Mouse (Mus musculus) inflammation-experienced regulatory T-cells, adult 16 weeks (primary cell): ENCODE data around the gene Ffar1. TPM values are rescaled to one million over a fixed set of nuclear protein-coding genes. Genes with fewer than 3 reads are reported as not detected.

Source experiments
- polyA plus RNA-seq: library from polyadenylated mRNA; unstranded; fragments of 100-300 nt; shearing (Covaris generic); gene quantifications from one replicate; pipeline ENCODE4 v1.2.1, GENCODE M21; 2017

The Ffar1 gene
- polyA plus RNA-seq = 0.24 TPM

DNA sequence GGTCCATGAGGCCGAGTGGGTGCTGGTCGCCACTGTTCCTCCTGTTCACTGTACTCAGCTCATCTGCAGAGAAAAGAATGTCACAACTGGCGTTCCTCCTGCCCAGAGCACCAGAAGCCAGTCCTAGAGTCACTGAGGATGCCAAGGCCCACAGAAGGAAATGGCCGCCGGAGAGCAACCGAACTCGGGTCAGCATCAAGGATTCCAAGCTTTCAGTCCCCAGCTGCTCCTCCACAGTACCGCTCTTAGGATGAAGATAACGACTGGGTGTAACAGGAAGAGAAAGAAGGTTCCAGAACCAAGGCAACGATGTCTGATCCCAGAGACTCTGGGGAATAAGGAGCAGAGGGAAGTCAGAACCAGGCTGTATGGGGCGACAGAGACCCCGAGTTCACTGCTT, at the start of gene Ffar1:
Gene Ffar1 (minus strand): TSS at position 101 of the 400 bp plus-strand sequence.

DNA sequence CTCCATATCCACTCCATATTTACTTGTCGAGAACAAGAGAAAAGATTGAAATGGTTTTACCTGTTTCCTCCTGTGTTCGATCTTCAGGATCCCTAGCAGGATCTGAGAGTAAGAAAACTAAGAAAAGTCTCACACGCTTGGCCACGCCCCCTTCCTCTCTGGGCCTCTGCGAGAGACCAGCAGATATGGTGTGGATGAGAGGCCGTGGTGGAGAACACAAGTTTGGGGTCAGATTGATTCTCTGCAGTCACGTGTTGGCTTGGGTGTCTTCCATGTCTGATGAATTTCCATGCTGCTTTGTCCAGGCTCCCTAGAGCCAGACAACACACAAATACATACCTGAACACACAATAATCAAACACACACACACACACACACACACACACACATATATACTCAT, 18.8 kb upstream of the Ffar1 start, which contains the start of gene Cd22:
Gene Cd22 (minus strand): TSS at position 167 of the 400 bp plus-strand sequence.

DNA sequence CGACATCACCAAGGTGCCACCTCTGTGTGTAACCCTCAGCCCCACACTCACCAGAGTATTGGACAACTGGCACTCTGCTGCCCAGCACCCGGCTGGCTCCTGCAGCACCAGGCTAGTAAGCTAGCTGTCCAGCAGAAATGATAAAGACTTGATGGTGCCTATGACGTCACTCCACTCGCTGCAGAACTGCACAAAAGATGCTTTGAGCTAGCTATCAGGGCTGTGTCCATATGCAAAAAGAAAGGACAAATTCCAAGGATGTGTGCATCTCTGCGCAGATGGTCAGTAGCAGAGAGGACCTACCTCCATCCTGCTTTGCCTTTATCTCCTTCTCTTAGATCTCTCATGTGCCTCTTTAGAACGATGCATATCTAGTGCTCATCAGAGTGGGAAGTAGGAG, 5.3 kb downstream of the Ffar1 start, which contains the start of gene Ffar3:
Gene Ffar3 (minus strand): TSS at position 101 of the 400 bp plus-strand sequence.

DNA sequence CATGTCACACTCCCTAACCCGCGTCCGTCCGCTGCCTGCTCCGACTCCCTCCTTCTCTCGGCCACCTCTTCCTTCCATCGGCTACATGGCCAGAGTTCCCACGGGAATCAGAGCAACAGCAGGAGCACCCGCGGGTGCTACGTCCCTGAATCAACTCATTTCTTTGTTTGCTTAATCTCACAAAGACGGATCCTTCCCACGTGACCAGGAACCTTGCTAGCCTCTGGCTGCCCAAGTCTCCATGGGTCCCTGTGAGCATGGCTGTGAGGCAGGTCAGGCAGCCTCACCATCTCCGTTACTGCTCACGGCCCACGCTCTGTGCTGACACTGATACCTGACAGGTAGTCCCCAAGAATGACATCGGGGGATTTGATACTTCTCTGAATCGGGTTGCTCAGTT, 37.7 kb downstream of the Ffar1 start, which contains the start of gene Ffar2:
Gene Ffar2 (minus strand): TSS at position 101 of the 400 bp plus-strand sequence.

Other genes with a start within 250 kb of the Ffar1 start
- 0.82 TPM for gene Upk1a, start 248.7 kb downstream of the Ffar1 start, polyA plus RNA-seq
- gene Cox6b1, start 235.4 kb downstream of the Ffar1 start, polyA plus RNA-seq = 664 TPM
- not detected for gene Etv2, start 225.7 kb downstream of the Ffar1 start, polyA plus RNA-seq
- 224 TPM for gene Rbm42, start 211.2 kb downstream of the Ffar1 start, polyA plus RNA-seq
- gene Haus5, start 196.6 kb downstream of the Ffar1 start, polyA plus RNA-seq = 41.2 TPM
- not detected for gene Pmis2, start 190.0 kb downstream of the Ffar1 start, polyA plus RNA-seq
- gene 2200002J24Rik, start 162.6 kb downstream of the Ffar1 start, polyA plus RNA-seq = not detected
- gene Atp4a, start 149.4 kb downstream of the Ffar1 start, polyA plus RNA-seq = not detected
- 117 TPM for gene Tmem147, start 132.0 kb downstream of the Ffar1 start, polyA plus RNA-seq
- gene Gapdhs, start 117.9 kb downstream of the Ffar1 start, polyA plus RNA-seq = 0.37 TPM
- gene Sbsn, start 110.1 kb downstream of the Ffar1 start, polyA plus RNA-seq = 1.3 TPM
- not detected for gene Dmkn, start 97.8 kb downstream of the Ffar1 start, polyA plus RNA-seq
- gene Krtdap, start 73.7 kb downstream of the Ffar1 start, polyA plus RNA-seq = not detected
- gene Ffar2, start 37.8 kb downstream of the Ffar1 start, polyA plus RNA-seq = not detected
- not detected for gene Ffar3, start 5.4 kb downstream of the Ffar1 start, polyA plus RNA-seq
- gene Cd22, start 18.8 kb upstream of the Ffar1 start, polyA plus RNA-seq = 24.5 TPM
- 0.12 TPM for gene Mag, start 53.3 kb upstream of the Ffar1 start, polyA plus RNA-seq
- gene Hamp2, start 63.1 kb upstream of the Ffar1 start, polyA plus RNA-seq = not detected
- gene Hamp, start 82.5 kb upstream of the Ffar1 start, polyA plus RNA-seq = not detected
- gene Usf2, start 95.2 kb upstream of the Ffar1 start, polyA plus RNA-seq = 10.4 TPM
- 8.0 TPM for gene Lsr, start 111.9 kb upstream of the Ffar1 start, polyA plus RNA-seq
- gene Fam187b, start 112.2 kb upstream of the Ffar1 start, polyA plus RNA-seq = 1.4 TPM
- gene Fxyd5, start 180.9 kb upstream of the Ffar1 start, polyA plus RNA-seq = 1,750 TPM
- gene Fxyd7, start 189.9 kb upstream of the Ffar1 start, polyA plus RNA-seq = not detected
- not detected for gene Fxyd1, start 195.6 kb upstream of the Ffar1 start, polyA plus RNA-seq
- not detected for gene Lgi4, start 197.8 kb upstream of the Ffar1 start, polyA plus RNA-seq
- not detected for gene Fxyd3, start 215.1 kb upstream of the Ffar1 start, polyA plus RNA-seq